Mouse (Mus musculus) heart, embryonic 16.5 days (tissue): ENCODE results near the gene Tram2. TPM values are rescaled to one million over a fixed set of nuclear protein-coding genes. Genes with fewer than 3 reads are reported as not detected.

Experiments used
- ATAC-seq: fragments of 200-750 bp; cut with Nextera tagmentation; replicated peaks from 2 replicates; pipeline ENCODE4 v1.8.0; 2017; ENCODE audit warnings: moderate number of reproducible peaks; ENCODE audit not compliant: insufficient read depth, low FRiP score; ENCODE audit errors: extremely low read depth
- H3K27ac ChIP-seq: fragments of 300-500 bp; sonication (generic); 2 replicates; pipeline ENCODE4 v1.5.1; 2014; ENCODE audit warnings: mild to moderate bottlenecking, low read length, control low read depth, moderate library complexity
- H3K27me3 ChIP-seq: fragments of 300-500 bp; sonication (generic); 2 replicates; pipeline ENCODE4 v1.6.1; 2014; ENCODE audit warnings: low read length, mixed read lengths; ENCODE audit not compliant: control insufficient read depth, insufficient read depth
- H3K36me3 ChIP-seq: fragments of 300-500 bp; sonication (generic); 2 replicates; pipeline ENCODE4 v1.6.1; 2014; ENCODE audit not compliant: control insufficient read depth, insufficient read depth
- H3K4me1 ChIP-seq: fragments of 300-500 bp; sonication (generic); 2 replicates; pipeline ENCODE4 v1.6.1; 2014; ENCODE audit warnings: low read length, mixed read lengths; ENCODE audit not compliant: control insufficient read depth, insufficient read depth
- H3K4me2 ChIP-seq: fragments of 300-500 bp; sonication (generic); 2 replicates; pipeline ENCODE4 v1.6.1; 2014; ENCODE audit warnings: low read depth, mild to moderate bottlenecking, control low read depth, low read length
- H3K4me3 ChIP-seq: fragments of 300-500 bp; sonication (generic); 2 replicates; pipeline ENCODE4 v1.5.1; 2014; ENCODE audit warnings: mild to moderate bottlenecking, control low read depth, low read length
- H3K9ac ChIP-seq: fragments of 300-500 bp; sonication (generic); 2 replicates; pipeline ENCODE4 v1.6.1; 2014; ENCODE audit warnings: low read length, control low read depth
- H3K9me3 ChIP-seq: fragments of 300-500 bp; sonication (generic); replicated peaks from 2 replicates; pipeline ENCODE4 v1.6.1; 2016; ENCODE audit warnings: low read length; ENCODE audit not compliant: control insufficient read depth
- WGBS: fragments of 180-500 bp; shearing (Covaris S2); extraction: QIAGEN DNeasy Blood & Tissue Kit; methylation state at CpG from one replicate; pipeline ENCODE4 v1.1.7; 2014; 5-methylcytosine and 5-hydroxymethylcytosine counted together
- polyA plus RNA-seq: library from polyadenylated mRNA; unstranded; fragments of >200 nt; fragmentation: Nextera tagmentation; extraction: Ambion mirVana; gene quantifications from 2 replicates; pipeline ENCODE4 v1.2.1, GENCODE M21; 2015

The Tram2 gene
- polyA plus RNA-seq, 1 experiment from 2014 or later, result 3.3 TPM

GRCm38 (mm10) chr1:21070658-21071057 is 8.4 kb downstream of the Tram2 start:
- H3K27ac ChIP-seq, result peak overlapping the region; percentile 22
- H3K9me3 ChIP-seq, result peaks cover 6% of the 10 kb centered on the region
- no peak for ATAC-seq
- peaks cover 41% of the 10 kb centered on the region for H3K4me1 ChIP-seq
- H3K9ac ChIP-seq, result no peak overlapping the region
- H3K4me3 ChIP-seq, result no peak overlapping the region
- 66% methylated on average over 13 of the region's 13 CpGs for WGBS
- H3K27me3 ChIP-seq, result no peaks in the 10 kb centered on the region
- H3K4me2 ChIP-seq, result peak overlapping the region; percentile 16; the same call in 1 of the 2 replicates
- H3K36me3 ChIP-seq, result peaks cover 4% of the 10 kb centered on the region; the same call in 1 of the 2 replicates

GRCm38 (mm10) chr1:21069830-21070522 is 9.1 kb downstream of the Tram2 start:
- no peaks in the 10 kb centered on the region for H3K27me3 ChIP-seq
- H3K4me2 ChIP-seq, result no peak overlapping the region
- H3K9ac ChIP-seq, result no peak overlapping the region
- peak overlapping the region; percentile 22 for H3K27ac ChIP-seq
- 73% methylated on average over 12 of the region's 12 CpGs for WGBS
- H3K9me3 ChIP-seq, result peaks cover 6% of the 10 kb centered on the region
- H3K36me3 ChIP-seq, result peaks cover 4% of the 10 kb centered on the region; the same call in 1 of the 2 replicates
- peaks cover 36% of the 10 kb centered on the region for H3K4me1 ChIP-seq
- H3K4me3 ChIP-seq, result no peak overlapping the region
- no peak for ATAC-seq

- no peak overlapping the region for H3K4me3 ChIP-seq
- H3K4me1 ChIP-seq, result peaks cover 22% of the 10 kb centered on the region
- peak; percentile 78; the same call in 1 of the 2 replicates for ATAC-seq
- WGBS, result 5% methylated on average over 1 of the region's 1 CpGs
- H3K36me3 ChIP-seq, result peaks cover 4% of the 10 kb centered on the region; the same call in 1 of the 2 replicates
- H3K4me2 ChIP-seq, result no peak overlapping the region
- H3K9ac ChIP-seq, result no peak overlapping the region
- no peaks in the 10 kb centered on the region for H3K27me3 ChIP-seq
- H3K9me3 ChIP-seq, result peaks cover 6% of the 10 kb centered on the region
- no peak overlapping the region for H3K27ac ChIP-seq
Measured at GRCm38 (mm10) chr1:21068491-21068890, 10.5 kb downstream of the Tram2 start.

GRCm38 (mm10) chr1:21067536-21068221 is 11.3 kb downstream of the Tram2 start:
- 0 out of 2 replicates have a peak, but pooled peaks have one; percentile 25 for ATAC-seq
- Histone ChIP-seq H3K4me2 (no peak overlapping the region), H3K36me3 (peaks cover 4% of the 10 kb centered on the region; the same call in 1 of the 2 replicates), H3K4me3 (no peak overlapping the region), H3K27me3 (no peaks in the 10 kb centered on the region), H3K27ac (no peak overlapping the region), H3K9ac (no peak overlapping the region), H3K4me1 (peaks cover 14% of the 10 kb centered on the region), H3K9me3 (peaks cover 6% of the 10 kb centered on the region)
- 72% methylated on average over 11 of the region's 11 CpGs for WGBS

- Histone ChIP-seq H3K36me3 (peaks cover 4% of the 10 kb centered on the region; the same call in 1 of the 2 replicates), H3K9me3 (peaks cover 6% of the 10 kb centered on the region), H3K27ac (no peak overlapping the region), H3K27me3 (no peaks in the 10 kb centered on the region), H3K4me3 (no peak overlapping the region), H3K4me2 (no peak overlapping the region), H3K9ac (no peak overlapping the region), H3K4me1 (peaks cover 11% of the 10 kb centered on the region)
- 87% methylated on average over 5 of the region's 5 CpGs for WGBS
- no peak for ATAC-seq
Measured at GRCm38 (mm10) chr1:21064153-21064552, 14.9 kb downstream of the Tram2 start.

GRCm38 (mm10) chr1:21059385-21060109 is 19.5 kb downstream of the Tram2 start:
- no peak overlapping the region for H3K9ac ChIP-seq
- 0 out of 2 replicates have a peak, but pooled peaks cover 2% of the 10 kb centered on the region for H3K36me3 ChIP-seq
- ATAC-seq, result no peak
- no peak overlapping the region for H3K4me3 ChIP-seq
- WGBS, result 83% methylated on average over 5 of the region's 5 CpGs
- H3K27me3 ChIP-seq, result no peaks in the 10 kb centered on the region
- H3K27ac ChIP-seq, result no peak overlapping the region
- no peak overlapping the region for H3K4me2 ChIP-seq
- H3K9me3 ChIP-seq, result 0 out of 2 replicates have a peak, but pooled peaks cover 2% of the 10 kb centered on the region
- H3K4me1 ChIP-seq, result no peaks in the 10 kb centered on the region

- 64% methylated on average over 9 of the region's 9 CpGs for WGBS
- Histone ChIP-seq H3K4me1 (peaks cover 21% of the 10 kb centered on the region), H3K4me2 (no peak overlapping the region), H3K4me3 (no peak overlapping the region), H3K36me3 (no peaks in the 10 kb centered on the region), H3K9me3 (no peaks in the 10 kb centered on the region), H3K9ac (no peak overlapping the region), H3K27me3 (no peaks in the 10 kb centered on the region), H3K27ac (no peak overlapping the region)
- ATAC-seq, result no peak
Measured at GRCm38 (mm10) chr1:21053009-21053408, 26.0 kb downstream of the Tram2 start.

- H3K27ac ChIP-seq, result no peak overlapping the region
- no peaks in the 10 kb centered on the region for H3K36me3 ChIP-seq
- H3K4me2 ChIP-seq, result no peak overlapping the region
- peaks cover 21% of the 10 kb centered on the region for H3K4me1 ChIP-seq
- H3K4me3 ChIP-seq, result no peak overlapping the region
- H3K9me3 ChIP-seq, result no peaks in the 10 kb centered on the region
- no peak for ATAC-seq
- no peaks in the 10 kb centered on the region for H3K27me3 ChIP-seq
- H3K9ac ChIP-seq, result no peak overlapping the region
- WGBS, result 51% methylated on average over 5 of the region's 5 CpGs
Measured at GRCm38 (mm10) chr1:21052608-21053007, 26.4 kb downstream of the Tram2 start.
